Mouse (Mus musculus): ENCODE results near the gene Ddah1. TPM values are rescaled to one million over a fixed set of nuclear protein-coding genes. Genes with fewer than 3 reads are reported as not detected.
A peak's percentile ranks its signal among the peaks of the same experiment; 100 is the strongest.
"Not testable (repeated sequence)": the region's sequence is repeated elsewhere in the genome, so short reads cannot be mapped to it uniquely, and the experiment has no call there.

The Ddah1 gene
- polyA plus RNA-seq, 1 experiment: 69.3 TPM

GRCm38 (mm10) chr3:145903530-145903929 is 145.1 kb downstream of the Ddah1 start:
- TF ChIP-seq CTCF (IDR thresholded peaks at IDR 0.05; ENCODE audit: borderline replicate concordance, insufficient read depth, low read depth, low read length): no peak
- TF ChIP-seq POLR2A (IDR thresholded peaks at IDR 0.05; ENCODE audit: borderline replicate concordance, insufficient read depth, low read length): no peak
- H3K4me3 ChIP-seq (replicated peaks; ENCODE audit: insufficient read depth, low read depth, low read length): no peak overlapping the region
- DNase-seq: no peak
- no peaks in the 10 kb centered on the region for H3K27me3 ChIP-seq (ENCODE audit: control insufficient read depth, insufficient read depth, low read length)
- WGBS: 94% methylated on average over 8 of the region's 8 CpGs
- no peak overlapping the region for H3K27ac ChIP-seq (ENCODE audit: insufficient read depth, low read length)
- H3K4me1 ChIP-seq (ENCODE audit: control insufficient read depth, insufficient read depth, low read length): 0 out of 2 replicates have a peak, but pooled peaks cover 5% of the 10 kb centered on the region

GRCm38 (mm10) chr3:145904850-145905776 is 146.6 kb downstream of the Ddah1 start:
- 40% methylated on average over 22 of the region's 22 CpGs for WGBS
- H3K4me3 ChIP-seq (replicated peaks; ENCODE audit: insufficient read depth, low read depth, low read length): no peak overlapping the region
- TF ChIP-seq CTCF (IDR thresholded peaks at IDR 0.05; ENCODE audit: borderline replicate concordance, insufficient read depth, low read depth, low read length): peak; percentile 73
- no peak for TF ChIP-seq POLR2A (IDR thresholded peaks at IDR 0.05; ENCODE audit: borderline replicate concordance, insufficient read depth, low read length)
- H3K27me3 ChIP-seq (ENCODE audit: control insufficient read depth, insufficient read depth, low read length): no peaks in the 10 kb centered on the region
- H3K4me1 ChIP-seq (ENCODE audit: control insufficient read depth, insufficient read depth, low read length): no peaks in the 10 kb centered on the region
- no peak overlapping the region for H3K27ac ChIP-seq (ENCODE audit: insufficient read depth, low read length)
- DNase-seq: peak; percentile 33 to 64

GRCm38 (mm10) chr3:145906582-145906981 is 148.1 kb downstream of the Ddah1 start:
- 43% methylated on average over 9 of the region's 9 CpGs for WGBS

GRCm38 (mm10) chr3:145912512-145912911 is 154.0 kb downstream of the Ddah1 start:
- no peak for DNase-seq
- no peak overlapping the region for H3K27ac ChIP-seq (ENCODE audit: insufficient read depth, low read length)
- no peaks in the 10 kb centered on the region for H3K27me3 ChIP-seq (ENCODE audit: control insufficient read depth, insufficient read depth, low read length)
- WGBS: 92% methylated on average over 7 of the region's 7 CpGs
- H3K4me3 ChIP-seq (replicated peaks; ENCODE audit: insufficient read depth, low read depth, low read length): no peak overlapping the region
- no peaks in the 10 kb centered on the region for H3K4me1 ChIP-seq (ENCODE audit: control insufficient read depth, insufficient read depth, low read length)
- TF ChIP-seq POLR2A (IDR thresholded peaks at IDR 0.05; ENCODE audit: borderline replicate concordance, insufficient read depth, low read length): no peak
- no peak for TF ChIP-seq CTCF (IDR thresholded peaks at IDR 0.05; ENCODE audit: borderline replicate concordance, insufficient read depth, low read depth, low read length)

More at GRCm38 (mm10) chr3:145906582-145906981, 148.1 kb downstream of the Ddah1 start:
- Histone ChIP-seq H3K4me3 (replicated peaks; ENCODE audit: insufficient read depth, low read depth, low read length) (no peak overlapping the region), H3K4me1 (ENCODE audit: control insufficient read depth, insufficient read depth, low read length) (no peaks in the 10 kb centered on the region), H3K27ac (ENCODE audit: insufficient read depth, low read length) (no peak overlapping the region), H3K27me3 (ENCODE audit: control insufficient read depth, insufficient read depth, low read length) (no peaks in the 10 kb centered on the region)
- TF ChIP-seq POLR2A (IDR thresholded peaks at IDR 0.05; ENCODE audit: borderline replicate concordance, insufficient read depth, low read length) (no peak), CTCF (IDR thresholded peaks at IDR 0.05; ENCODE audit: borderline replicate concordance, insufficient read depth, low read depth, low read length) (no peak)
- DNase-seq: no peak

GRCm38 (mm10) chr3:145913263-145913662 is 154.8 kb downstream of the Ddah1 start:
- Histone ChIP-seq H3K4me1 (ENCODE audit: control insufficient read depth, insufficient read depth, low read length) (no peaks in the 10 kb centered on the region), H3K27me3 (ENCODE audit: control insufficient read depth, insufficient read depth, low read length) (no peaks in the 10 kb centered on the region), H3K4me3 (replicated peaks; ENCODE audit: insufficient read depth, low read depth, low read length) (no peak overlapping the region), H3K27ac (ENCODE audit: insufficient read depth, low read length) (no peak overlapping the region)
- DNase-seq: no peak
- 75% methylated on average over 6 of the region's 6 CpGs for WGBS
- TF ChIP-seq POLR2A (IDR thresholded peaks at IDR 0.05; ENCODE audit: borderline replicate concordance, insufficient read depth, low read length): no peak
- TF ChIP-seq CTCF (IDR thresholded peaks at IDR 0.05; ENCODE audit: borderline replicate concordance, insufficient read depth, low read depth, low read length): no peak

- not testable (repeated sequence) for H3K4me3 ChIP-seq (replicated peaks; ENCODE audit: insufficient read depth, low read depth, low read length); H3K27me3 ChIP-seq (ENCODE audit: control insufficient read depth, insufficient read depth, low read length); DNase-seq; H3K27ac ChIP-seq (ENCODE audit: insufficient read depth, low read length); H3K4me1 ChIP-seq (ENCODE audit: control insufficient read depth, insufficient read depth, low read length)
- WGBS: 76% methylated on average over 7 of the region's 7 CpGs
These were observed 155.5 kb downstream of the Ddah1 start for GRCm38 (mm10) chr3:145913942-145914341.

- Histone ChIP-seq H3K27me3 (ENCODE audit: control insufficient read depth, insufficient read depth, low read length) (no peaks in the 10 kb centered on the region), H3K4me3 (replicated peaks; ENCODE audit: insufficient read depth, low read depth, low read length) (no peak overlapping the region), H3K4me1 (ENCODE audit: control insufficient read depth, insufficient read depth, low read length) (no peaks in the 10 kb centered on the region), H3K27ac (ENCODE audit: insufficient read depth, low read length) (no peak overlapping the region)
- no peak for DNase-seq
- TF ChIP-seq POLR2A (IDR thresholded peaks at IDR 0.05; ENCODE audit: borderline replicate concordance, insufficient read depth, low read length) (no peak), CTCF (IDR thresholded peaks at IDR 0.05; ENCODE audit: borderline replicate concordance, insufficient read depth, low read depth, low read length) (no peak)
- WGBS: 76% methylated on average over 5 of the region's 5 CpGs
These were observed 157.9 kb downstream of the Ddah1 start for GRCm38 (mm10) chr3:145916374-145916773.

GRCm38 (mm10) chr3:145916826-145917225 is 158.4 kb downstream of the Ddah1 start:
- DNase-seq: no peak
- TF ChIP-seq POLR2A (IDR thresholded peaks at IDR 0.05; ENCODE audit: borderline replicate concordance, insufficient read depth, low read length): no peak
- H3K27ac ChIP-seq (ENCODE audit: insufficient read depth, low read length): no peak overlapping the region
- no peaks in the 10 kb centered on the region for H3K4me1 ChIP-seq (ENCODE audit: control insufficient read depth, insufficient read depth, low read length)
- 86% methylated on average over 4 of the region's 4 CpGs for WGBS
- H3K27me3 ChIP-seq (ENCODE audit: control insufficient read depth, insufficient read depth, low read length): no peaks in the 10 kb centered on the region
- no peak overlapping the region for H3K4me3 ChIP-seq (replicated peaks; ENCODE audit: insufficient read depth, low read depth, low read length)
